Mouse (Mus musculus) cerebellum, adult 18-20 months (tissue): Measurements from ENCODE around the gene D130052B06Rik.

Experiments used
- DNase-seq, 2 experiments: peaks; one replicate each; pipeline ENCODE4 v3.0.0; 2021

The D130052B06Rik gene

DNA sequence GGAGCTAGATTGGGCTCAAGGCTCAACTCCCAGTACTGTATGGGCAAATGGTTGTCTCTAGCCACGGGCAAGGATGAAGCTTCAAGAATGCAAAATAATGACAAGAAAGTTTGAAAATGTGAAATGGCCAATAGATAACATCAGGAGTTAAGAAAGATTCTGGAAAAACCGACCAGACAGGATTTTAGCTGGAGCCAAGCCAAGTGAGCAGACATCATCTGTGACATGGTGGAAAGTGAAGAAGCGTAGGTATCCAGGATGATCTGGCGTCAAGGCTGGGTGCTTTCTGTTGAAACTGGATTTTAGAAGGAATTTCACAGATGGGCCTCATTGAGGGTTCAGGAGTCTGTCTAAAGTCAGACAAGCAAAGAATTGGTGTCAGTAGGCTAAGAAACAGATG is at the start of gene D130052B06Rik:
Gene D130052B06Rik (plus strand): TSS at position 317 of the 400 bp plus-strand sequence.
- no peak for DNase-seq

DNA sequence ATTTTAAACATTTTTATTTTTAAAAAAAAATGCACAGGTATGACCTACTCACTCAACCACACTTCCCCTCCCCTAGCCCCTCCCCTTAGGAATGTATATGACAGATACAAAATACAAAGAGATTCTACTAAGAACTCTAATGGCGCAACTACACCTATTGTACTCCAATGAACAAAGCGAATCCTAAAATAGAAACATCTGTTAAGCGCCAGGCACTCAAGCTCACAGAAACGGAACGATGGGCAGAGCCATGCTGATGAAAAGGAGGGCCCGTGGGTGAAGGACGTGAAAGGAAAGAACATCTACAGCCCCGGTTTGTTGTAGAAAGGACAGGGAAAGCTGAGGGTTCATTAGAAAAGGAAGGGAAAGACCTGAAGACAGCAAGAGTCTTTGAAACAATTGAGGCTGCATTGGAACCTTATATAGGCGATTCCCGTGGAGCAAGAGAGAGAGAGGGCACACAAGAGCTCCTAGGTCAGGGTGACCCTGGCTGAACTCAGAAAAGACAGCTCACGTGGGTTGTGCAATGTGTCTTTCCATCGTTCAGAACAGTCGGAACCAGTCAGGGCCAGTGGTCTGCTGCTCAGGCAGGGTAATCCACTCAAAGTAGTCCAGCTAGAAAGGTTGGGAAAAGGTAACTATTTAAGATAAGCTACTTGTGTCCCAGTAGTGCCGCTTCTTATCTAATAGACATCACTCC is 48.1 kb upstream of the D130052B06Rik start:
- no peak for DNase-seq

DNA sequence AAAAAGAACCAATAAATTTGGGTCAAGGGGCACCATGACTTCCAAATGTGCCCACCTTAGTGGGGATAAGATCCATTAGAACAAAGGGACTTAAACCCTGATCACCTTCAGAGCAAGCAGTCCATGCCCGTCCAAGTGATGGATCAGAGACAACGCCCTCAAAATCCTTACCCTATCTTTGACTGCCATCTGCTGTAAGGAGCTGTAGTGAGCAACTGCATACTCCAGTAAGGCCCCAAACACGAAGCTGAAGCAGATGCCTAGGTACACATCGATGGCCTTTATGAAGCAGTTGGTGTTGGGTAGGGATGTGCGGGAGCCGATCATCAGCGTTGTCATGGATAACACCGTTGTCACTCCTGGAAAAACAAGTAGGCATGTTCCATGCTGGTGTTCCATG is 45.0 kb upstream of the D130052B06Rik start:
- DNase-seq: peak; percentile 36 to 39

DNA sequence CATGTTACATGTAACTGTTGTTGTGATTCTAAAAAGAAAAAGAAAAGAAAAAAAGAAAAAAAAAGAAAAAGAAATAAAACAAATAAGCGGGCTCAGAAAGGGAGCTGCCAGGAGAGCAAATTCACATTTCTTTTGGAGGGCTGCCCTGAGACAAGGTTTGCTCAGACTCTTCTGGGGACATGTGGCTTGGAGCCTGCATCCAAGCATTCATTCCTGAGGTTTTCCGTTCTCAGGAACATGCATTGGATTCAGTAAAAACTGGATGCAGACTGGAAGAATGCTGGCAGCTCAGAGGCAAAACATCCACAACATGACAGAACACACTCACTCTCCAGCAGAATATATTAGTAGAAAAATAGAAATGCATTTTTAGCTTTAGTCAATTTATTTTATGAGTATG is 35.2 kb upstream of the D130052B06Rik start:
- DNase-seq: no peak

DNA sequence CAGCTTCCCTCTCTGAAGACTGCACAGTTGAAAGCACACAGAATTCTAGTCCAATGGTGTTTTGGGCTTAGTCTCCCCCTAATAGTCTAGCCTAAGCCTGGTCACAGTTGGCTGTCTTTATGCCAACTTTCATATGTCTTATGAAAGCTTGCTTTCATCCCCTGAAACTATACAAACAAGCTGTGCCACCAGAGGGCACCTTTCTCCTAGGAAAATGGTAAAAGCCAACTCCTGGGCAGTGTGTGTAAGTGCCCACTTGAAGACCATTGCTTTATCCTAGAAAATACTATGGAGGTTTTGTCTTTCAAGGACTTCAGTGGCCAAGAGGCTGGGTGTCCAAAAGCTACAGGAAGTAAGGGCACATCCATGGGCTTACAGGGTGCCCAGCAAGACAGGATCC is 28.7 kb upstream of the D130052B06Rik start:
- no peak for DNase-seq

DNA sequence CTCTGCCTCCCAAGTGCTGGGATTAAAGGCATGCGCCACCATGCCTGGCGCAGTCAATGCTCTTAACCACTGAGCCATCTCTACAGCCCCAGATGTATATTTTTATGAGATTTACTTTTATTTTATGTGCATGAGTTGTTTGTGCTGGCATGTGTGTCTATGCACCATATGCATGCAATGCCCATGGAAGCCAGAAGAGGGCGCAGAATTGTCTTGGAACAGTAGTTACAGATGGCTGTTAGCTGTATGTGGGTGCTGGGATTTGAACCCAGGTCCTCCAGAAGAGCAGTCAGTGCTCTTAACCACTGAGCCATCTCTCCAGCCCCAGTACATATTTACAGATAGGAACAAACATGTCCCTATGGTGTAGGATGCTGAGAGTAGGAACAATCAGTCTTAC is 24.2 kb upstream of the D130052B06Rik start:
- no peak for DNase-seq

DNA sequence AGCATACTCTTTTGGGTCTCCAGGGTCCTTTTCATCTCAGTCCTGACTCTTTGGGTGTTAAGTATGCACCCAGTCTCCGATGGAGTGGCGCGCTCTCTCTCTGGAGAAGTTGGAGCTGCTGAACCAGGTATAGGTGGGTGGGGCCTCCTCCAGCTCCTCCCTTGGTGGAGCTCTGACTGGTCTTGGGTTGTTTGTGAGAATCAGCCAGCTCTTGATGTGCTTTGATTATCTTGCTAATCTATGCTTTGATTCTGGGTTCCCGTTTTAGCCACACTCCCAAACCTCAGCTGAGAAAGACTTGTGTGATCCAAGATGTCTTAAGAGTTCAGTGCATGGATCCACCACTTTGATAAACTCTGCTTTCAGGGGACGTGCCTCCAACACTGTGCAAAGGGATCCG is 20.2 kb upstream of the D130052B06Rik start, which contains the start of gene Gabrp:
Gene Gabrp (minus strand): TSS at position 101 of the 400 bp plus-strand sequence.
- DNase-seq: no peak

DNA sequence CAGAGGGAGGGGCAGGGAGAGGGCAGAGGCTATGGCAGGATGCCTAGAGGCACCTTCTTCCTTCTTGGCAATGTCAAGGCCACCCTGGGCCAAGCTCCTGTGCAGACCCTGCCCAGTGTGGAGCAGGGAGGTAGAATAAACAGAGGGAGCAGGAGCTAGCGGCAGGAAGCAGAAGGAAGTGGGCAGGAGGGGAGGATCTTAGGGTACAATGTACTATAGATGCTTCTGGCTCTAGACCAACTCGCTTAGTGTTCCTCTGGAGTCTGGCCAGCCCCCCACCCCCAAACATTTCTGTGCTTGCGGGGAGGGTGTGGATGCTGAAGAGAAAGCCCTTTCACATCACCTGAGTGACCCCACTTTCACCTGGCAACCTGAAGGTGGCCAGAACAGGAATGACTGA is 19.5 kb upstream of the D130052B06Rik start:
- DNase-seq: no peak

DNA sequence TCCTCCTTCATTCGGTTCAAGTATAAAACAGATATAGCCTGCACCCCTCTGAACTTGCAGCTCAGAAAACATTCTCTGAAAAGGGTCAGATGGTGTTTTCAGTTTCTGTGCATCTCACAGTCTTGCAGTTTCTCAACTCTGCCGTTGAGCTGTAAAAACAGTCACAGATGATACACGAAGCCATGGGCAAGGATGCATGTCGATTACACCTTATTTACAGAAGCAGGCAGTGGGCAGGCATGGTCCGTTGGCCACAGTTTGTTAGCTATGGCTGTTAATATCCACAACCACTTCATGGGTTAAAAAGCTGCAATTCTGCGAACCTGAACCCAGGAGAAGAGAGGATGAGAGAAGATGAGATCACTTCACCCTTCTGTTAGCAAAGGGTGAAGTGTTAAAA is 12.5 kb upstream of the D130052B06Rik start:
- DNase-seq: no peak

DNA sequence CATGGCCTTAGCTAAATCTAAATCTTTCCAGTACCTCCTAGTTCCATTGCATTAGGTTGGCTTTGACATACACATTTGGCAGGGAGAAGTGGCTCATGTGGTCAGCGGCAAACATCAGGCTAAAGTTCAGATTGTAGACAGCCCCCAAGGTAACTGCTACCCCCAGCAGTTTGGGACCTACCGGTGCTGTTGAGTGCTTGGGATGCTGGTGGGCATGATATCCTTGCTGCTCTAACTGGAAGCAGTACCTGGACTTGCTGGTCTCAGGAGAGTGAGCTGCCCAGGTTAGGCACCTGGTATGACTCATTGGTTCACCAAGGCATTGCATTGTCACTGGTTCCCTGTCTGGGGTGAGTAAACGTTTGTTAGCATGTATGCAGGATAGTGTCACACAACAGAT is 8.3 kb upstream of the D130052B06Rik start:
- no peak for DNase-seq

DNA sequence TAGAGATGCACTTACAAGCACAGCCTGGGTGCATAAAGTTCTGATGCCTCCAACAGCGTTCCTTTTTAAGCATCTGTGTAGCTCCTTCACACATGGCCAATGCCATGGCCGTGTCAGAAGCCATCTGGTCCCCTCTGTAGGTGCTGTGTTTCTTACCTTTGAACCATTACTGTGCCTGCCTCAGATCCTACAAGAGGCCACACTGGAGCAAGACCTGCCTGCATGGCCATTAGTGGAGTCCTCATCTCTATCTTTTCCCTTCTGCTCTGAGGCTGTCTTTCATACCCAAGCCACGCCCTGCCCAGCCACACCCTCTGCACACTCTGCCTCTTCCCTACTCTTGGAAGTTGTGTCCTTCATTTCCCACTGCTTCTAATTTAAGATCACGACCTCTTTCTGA is 6.3 kb upstream of the D130052B06Rik start:
- no peak for DNase-seq

DNA sequence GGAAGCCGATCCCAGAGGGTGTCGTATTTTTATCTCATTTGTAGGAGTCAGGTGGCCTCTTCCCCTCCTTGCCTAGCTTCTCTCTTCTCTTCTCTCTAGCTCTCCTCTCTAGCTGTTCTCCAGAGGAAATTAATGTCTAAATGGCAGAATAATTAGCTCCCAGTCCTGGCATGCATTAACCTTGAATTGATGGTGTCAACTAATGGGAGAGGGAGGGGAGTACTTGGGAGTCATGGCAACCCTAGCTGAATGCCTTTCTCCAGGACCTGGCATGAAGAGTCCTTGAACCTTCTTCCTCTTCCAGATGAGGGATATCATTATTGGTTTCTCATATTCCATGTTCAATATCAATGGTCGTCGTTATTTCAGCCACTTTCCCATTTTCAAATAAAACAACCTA is 2.4 kb upstream of the D130052B06Rik start:
- DNase-seq: no peak

DNA sequence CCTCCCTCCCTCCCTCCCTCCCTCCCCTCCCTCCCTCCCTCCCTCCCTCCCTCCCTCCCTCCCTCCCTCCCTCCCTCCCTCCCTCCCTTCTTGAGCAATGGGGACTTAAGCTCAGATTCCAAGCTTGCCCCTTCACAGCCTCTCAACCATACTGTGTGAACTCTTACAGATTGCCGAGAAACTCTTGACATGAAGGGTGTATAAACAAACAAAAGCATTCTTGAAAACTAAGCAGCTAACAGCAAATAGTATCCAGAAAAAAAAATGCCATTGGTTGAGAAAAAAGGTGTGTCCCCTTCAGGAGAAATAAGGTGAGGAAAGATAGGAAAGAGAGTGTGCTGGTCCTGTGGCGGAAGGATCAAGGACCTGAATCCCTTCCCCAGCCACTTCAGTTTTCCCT is 4.1 kb downstream of the D130052B06Rik start:
- no peak for DNase-seq

DNA sequence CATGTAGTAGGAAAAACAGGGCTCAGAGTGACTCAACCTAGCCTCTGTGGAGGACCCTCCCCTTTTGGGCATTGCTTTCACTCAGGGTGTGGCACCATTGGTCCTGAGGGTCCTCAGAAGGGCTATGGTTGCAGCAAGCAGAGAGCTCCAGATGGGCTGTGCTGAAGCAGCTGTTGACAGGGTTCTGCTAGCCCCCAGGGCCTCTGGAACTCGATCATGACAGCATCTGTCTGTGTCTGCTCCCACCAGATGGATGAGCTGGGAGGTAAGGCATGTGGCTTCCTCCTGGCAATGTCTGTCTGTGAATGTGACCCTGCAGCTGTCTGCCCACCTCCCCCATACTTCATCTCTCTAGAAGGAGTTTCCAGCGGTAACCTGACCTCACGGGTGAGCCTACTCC is 8.7 kb downstream of the D130052B06Rik start:
- DNase-seq: no peak

DNA sequence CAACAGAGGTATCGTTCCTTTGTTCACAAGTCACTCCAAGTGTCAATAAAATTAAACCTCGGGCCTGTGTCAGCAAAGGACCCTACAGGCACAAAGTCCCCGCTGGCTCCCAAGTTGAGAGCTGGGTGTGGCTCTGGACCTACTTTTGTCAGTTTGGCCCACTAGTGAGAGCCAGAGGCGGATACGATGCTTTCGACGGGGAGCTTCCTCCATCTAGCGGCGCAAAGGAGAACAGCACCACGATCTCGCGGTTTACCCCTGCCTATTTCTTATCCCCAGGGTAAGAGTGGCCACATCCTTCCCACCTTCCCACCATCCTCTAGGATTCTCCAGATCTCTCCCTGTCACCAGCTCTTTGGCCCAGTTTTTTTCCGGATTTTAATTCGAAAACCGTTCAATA is 15.1 kb downstream of the D130052B06Rik start:
- peak; percentile 63 to 75 for DNase-seq

DNA sequence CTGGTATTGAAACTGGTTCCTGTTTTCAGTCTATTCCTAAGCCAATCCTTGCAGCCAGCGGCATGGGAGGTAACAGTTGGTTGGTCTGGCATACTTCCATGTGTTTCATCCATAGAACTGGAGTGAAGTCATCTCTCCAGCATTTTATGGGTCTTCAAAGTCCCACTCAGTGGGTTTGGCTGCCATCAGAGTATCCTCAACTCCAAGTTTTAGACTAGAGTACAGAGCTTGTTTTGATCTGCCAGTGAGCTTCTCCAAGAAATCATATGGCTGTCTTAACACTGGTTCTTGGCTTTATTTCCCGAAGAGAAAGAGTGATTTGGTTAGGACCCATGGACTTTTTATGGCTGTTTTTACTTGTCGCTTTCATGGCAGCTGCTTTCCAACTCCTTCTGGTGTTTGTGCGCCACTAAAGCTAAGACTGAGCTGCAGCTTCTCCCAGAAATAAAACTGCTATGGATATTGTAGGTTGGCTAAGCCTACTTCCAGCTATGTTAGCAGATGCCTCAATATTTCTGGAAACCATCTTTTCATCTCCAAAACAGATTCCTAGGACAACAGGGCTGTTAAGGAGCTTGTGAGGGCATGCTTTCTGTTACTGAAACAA is 28.1 kb downstream of the D130052B06Rik start:
- no peak for DNase-seq

DNA sequence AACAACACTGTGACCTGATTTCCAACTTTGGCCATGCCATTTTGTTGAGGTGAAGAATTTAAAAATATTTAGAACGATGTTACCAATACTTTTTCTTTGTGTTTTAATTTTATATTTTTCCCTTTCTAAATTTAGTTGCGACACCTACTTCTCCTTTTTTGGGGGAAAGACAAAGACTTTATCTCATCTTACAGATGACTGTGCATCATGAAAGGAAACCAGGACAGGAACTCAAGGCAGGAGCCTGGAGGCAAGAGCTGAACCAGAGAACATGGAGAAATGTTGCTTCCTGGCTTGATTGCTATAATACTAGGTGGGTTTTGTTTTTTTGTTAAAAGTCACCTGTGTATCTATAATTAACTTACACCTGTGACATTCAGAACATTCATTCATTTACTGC is 38.0 kb downstream of the D130052B06Rik start:
- DNase-seq: no peak

DNA sequence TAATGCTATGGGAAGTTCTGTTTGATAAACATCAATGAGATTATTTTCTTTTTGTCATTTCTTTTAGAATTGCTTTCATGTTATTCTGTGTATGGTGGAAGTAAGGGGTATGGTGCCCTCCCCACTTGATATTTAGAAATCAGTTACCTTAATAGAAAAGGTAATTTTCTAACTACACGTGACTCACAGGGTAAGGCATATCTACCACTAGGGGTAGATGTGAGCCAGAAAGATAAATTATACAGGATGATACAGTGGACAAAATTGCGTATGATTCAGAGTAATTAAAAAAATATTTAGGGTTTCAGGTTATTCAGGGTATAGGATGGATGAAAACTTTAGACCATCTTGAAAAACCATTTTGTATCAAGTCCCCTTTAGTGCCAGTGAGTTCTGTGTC is 50.3 kb downstream of the D130052B06Rik start:
- no peak for DNase-seq

DNA sequence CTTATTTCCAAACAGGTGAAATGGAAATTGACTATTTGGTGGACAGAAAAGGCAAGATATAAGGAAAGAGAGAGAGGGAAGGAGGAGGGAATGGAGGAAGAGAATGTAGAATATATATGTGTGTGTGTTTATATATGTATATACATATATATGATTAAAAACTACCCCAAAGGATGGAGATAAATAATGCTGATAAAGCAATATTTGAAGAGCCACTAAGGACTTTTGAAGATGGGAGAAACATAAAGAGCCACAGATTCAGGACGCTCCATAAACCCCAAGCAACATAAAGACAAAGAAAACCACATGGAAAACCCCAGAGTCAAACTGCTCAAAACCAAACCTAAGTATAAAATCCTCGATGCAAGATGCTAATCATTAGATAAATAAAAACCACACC is 55.4 kb downstream of the D130052B06Rik start:
- no peak for DNase-seq

DNA sequence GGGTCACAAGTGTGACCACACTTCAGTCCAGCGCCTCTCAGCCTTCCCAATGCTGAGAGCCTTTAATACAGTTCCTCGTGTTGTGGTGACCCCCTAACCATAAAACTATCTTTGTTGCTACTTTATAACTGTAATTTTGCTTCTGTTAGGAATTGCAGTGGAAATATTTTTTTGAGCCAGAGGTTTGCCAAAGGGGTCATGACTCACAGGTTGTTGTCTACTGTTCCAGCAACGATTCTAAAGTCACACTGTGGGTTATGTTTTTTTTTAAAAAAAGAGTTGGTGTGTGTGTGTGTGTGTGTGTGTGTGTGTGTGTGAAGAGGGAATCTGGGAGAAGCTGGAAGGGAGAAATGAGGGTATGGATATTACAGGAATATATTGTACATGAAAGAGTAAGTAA is 56.1 kb downstream of the D130052B06Rik start:
- no peak for DNase-seq

DNA sequence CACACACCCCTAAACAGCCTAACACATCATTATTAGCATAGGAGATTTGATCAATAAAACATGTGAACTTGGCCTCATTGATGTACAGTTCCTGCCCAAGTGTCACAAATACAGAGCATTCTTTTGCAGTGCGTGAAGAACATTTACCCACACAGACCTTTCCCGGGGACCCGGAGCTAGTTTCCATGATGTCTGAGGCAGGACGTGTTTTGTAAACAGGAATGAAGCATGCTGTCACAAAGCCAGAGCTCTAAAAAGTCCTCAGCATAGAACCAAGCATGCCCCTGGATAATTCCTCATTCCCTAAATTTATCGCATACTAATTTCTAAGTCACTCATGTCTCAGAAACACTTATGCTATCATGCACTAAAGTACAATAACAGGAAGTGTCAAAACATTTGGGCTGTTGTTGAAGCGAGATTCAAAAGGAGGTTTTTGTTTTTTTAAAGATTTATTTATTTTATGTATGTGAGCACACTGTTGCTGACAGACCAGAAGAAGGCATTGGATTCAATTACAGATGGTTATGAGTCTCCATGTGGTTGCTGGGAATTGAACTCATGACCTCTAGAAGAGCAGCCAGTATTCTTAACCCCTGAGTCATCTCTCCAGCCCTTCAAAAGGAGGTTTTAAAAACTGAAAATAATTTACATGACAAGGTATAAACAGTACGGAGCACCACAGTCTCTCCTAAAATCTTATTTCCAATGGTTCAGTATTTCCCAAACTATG is 56.9 kb downstream of the D130052B06Rik start:
- DNase-seq: no peak

DNA sequence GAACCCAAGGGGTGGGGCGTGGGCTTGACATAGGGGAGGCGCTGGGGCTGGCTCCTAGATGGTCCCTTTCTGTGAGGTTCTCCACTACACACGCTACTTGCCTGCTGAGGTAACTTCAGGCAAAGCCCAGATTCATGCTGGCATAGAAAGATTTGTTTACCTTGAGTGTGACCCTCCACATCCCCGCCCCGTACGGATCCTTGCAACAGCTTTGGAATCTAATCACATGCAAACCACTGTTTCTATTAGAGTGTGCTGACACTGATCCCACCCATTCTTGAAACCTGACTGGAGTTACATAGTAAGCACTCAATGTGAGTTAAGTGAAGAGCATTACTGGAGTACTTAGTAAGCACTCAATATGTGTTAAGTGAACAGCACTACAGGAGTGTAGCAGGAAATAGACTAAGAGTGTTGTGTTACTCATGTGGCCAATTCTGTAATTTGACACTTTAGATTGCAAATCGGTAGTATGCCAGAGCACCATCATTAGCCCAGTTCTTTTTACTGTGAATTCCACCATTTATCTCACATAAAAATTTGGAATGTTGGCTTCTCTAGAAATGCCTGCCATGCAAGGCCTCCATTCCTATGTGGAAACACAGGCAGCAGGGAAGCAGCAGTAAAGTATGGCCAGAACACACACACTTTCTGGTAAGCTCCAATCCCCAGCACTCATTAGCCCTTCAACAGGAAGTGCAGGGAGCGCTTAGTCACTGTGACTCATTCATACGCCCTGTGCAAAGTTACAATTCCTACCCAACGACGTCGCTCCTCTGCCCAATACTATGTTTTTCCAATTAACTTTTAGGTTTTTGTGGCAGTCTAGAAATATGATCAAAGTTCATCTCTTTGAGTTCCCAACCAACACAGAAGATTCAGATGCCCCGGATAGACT is 61.2 kb downstream of the D130052B06Rik start:
- no peak for DNase-seq

DNA sequence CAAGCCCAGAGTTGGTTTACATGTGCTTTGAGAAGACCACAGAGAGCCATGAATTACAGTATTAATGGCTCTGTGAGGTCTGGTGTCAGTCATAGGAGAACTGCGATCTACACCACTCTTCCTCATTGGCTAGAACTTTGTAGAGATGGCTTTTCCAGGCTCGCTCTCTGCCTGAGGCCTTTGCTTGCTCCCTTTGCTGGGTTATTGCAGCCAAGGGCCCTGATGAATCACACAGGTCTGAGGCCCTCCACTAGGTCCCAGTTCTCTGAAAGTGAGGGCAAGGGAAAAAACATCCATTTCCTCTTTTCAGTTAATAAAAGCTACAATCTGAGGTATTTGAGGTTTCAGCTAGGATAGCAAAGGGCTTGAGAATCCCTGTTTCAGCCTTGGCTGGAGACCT is 64.5 kb downstream of the D130052B06Rik start:
- no peak for DNase-seq
